Mouse (Mus musculus): ENCODE results near the gene Trim63. TPM values are rescaled to one million over a fixed set of nuclear protein-coding genes. Genes with fewer than 3 reads are reported as not detected.

Trim63 gene
- polyA plus RNA-seq, 1 experiment from 2014 or later: 0.39 TPM

DNA sequence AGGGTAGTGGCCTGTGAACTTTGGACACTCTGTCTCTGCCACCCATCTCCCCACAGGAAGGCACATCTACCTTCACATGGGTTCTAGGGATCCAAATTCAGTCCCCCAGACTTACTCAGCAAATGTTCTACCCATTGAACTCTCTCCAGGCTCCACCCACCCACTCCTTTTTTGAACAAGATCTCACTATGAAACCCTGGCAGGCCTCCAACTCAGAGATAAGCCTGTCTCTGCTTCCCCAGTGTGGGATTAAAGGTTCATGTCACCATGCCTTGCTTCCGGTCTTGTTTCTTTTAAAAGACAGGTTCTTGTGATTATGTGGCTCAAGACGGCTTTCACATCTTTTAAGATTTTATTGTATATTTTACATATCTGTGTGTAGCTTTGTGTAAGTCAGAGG lies 30.0 kb upstream of the Trim63 start:
- Histone ChIP-seq H3K4me2 (ENCODE audit: low read depth, low read length) (no peak overlapping the region), H3K4me1 (ENCODE audit: control insufficient read depth, insufficient read depth, low read length) (0 out of 2 replicates have a peak, but pooled peaks cover 2% of the 10 kb centered on the region), H3K9ac (replicated peaks; ENCODE audit: low read length) (no peak overlapping the region), H3K36me3 (replicated peaks; ENCODE audit: control insufficient read depth, insufficient read depth, low read depth, low read length) (peaks cover 6% of the 10 kb centered on the region; the same call in 1 of the 2 replicates), H3K9me3 (replicated peaks; ENCODE audit: control insufficient read depth, low read length) (no peaks in the 10 kb centered on the region), H3K27ac (replicated peaks; ENCODE audit: low read depth, low read length) (no peak overlapping the region), H3K27me3 (ENCODE audit: control insufficient read depth, insufficient read depth, low read length) (no peaks in the 10 kb centered on the region), H3K4me3 (ENCODE audit: low read depth, low read length) (no peak overlapping the region)
- 95% methylated on average over 2 of the region's 2 CpGs for WGBS
- no peak for DNase-seq (ENCODE audit: low spot score)
- no peak for ATAC-seq (replicated peaks; ENCODE audit: insufficient number of reproducible peaks, low FRiP score, low TSS enrichment, low read depth)

DNA sequence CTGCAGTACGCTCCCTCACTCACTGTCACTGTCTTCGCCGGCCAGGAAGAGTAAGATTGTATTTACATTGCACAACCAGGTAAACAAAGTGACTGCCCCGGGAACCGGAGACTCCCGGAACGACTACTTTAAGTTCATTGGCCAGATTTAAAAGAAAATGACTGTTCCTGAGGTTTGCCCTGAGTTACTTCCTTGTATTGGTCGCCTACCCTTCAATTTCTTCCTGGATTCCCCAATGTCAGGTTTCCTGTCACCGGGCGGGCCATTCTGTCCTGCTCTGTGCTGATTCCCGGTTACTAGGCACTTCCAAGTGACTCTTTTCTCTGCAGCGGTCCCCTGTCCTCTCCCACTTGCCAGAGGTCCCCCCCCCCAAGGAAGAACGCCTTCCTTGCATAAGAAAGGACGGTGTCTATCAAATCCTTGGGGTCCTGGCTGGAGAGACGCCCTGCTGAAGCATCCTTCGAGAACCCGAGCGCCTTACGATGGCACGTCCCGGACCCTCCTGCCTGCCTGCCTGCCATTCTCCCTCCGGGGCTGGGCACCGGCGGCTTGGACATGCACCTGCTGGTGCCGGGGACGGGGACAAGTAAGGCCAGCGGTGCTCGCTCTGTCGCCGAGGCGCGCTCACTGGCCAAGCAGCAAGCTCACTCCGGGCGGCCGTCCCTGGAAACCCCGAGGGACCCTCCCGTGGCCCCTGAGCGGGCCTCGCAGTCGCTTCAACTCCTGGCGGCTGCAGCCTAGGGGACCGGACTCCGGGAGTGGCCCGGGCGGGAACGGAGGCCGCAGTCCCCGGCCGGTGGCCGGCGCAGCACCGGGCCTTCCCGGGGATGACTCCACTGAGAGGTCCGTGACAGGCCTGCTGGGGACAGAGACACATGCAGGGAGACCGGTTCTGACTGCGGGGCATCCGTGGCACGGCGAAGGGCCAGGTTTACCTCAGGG lies 28.4 kb upstream of the Trim63 start:
- 3% methylated on average over 59 of the region's 59 CpGs for WGBS
- ATAC-seq (replicated peaks; ENCODE audit: insufficient number of reproducible peaks, low FRiP score, low TSS enrichment, low read depth) (peak; percentile 63), DNase-seq (ENCODE audit: low spot score) (no peak)
- Histone ChIP-seq H3K36me3 (replicated peaks; ENCODE audit: control insufficient read depth, insufficient read depth, low read depth, low read length) (peaks cover 6% of the 10 kb centered on the region; the same call in 1 of the 2 replicates), H3K4me3 (ENCODE audit: low read depth, low read length) (peak overlapping the region; percentile 98), H3K27me3 (ENCODE audit: control insufficient read depth, insufficient read depth, low read length) (no peaks in the 10 kb centered on the region), H3K27ac (replicated peaks; ENCODE audit: low read depth, low read length) (peak overlapping the region; percentile 100), H3K9me3 (replicated peaks; ENCODE audit: control insufficient read depth, low read length) (no peaks in the 10 kb centered on the region), H3K4me2 (ENCODE audit: low read depth, low read length) (peak overlapping the region; percentile 92), H3K4me1 (ENCODE audit: control insufficient read depth, insufficient read depth, low read length) (0 out of 2 replicates have a peak, but pooled peaks cover 2% of the 10 kb centered on the region), H3K9ac (replicated peaks; ENCODE audit: low read length) (peak overlapping the region; percentile 99)

DNA sequence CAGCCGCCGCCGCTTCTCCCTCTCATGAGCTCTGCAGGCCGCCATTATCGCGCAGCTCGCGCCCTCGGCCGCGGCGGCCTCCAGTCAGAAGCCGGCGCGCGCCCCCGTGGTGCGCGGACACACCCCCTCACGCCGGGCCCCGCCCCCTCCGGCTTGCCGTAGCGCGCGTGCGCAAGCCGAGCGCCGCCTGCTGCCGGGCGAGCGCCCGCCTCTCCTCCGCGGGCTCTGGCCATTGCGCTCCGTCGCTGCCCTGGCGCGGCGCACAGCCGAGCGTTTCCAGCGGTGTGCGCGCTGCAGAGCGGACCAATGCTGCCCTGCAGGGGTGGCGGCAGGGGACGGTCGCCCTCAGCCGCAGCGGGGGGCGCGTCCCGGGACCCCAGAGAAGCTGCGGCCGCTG lies 27.8 kb upstream of the Trim63 start:
- Histone ChIP-seq H3K36me3 (replicated peaks; ENCODE audit: control insufficient read depth, insufficient read depth, low read depth, low read length) (peaks cover 4% of the 10 kb centered on the region; the same call in 1 of the 2 replicates), H3K4me1 (ENCODE audit: control insufficient read depth, insufficient read depth, low read length) (0 out of 2 replicates have a peak, but pooled peaks cover 2% of the 10 kb centered on the region), H3K9me3 (replicated peaks; ENCODE audit: control insufficient read depth, low read length) (no peaks in the 10 kb centered on the region), H3K27me3 (ENCODE audit: control insufficient read depth, insufficient read depth, low read length) (no peaks in the 10 kb centered on the region), H3K27ac (replicated peaks; ENCODE audit: low read depth, low read length) (peak overlapping the region; percentile 100), H3K4me2 (ENCODE audit: low read depth, low read length) (peak overlapping the region; percentile 72), H3K4me3 (ENCODE audit: low read depth, low read length) (peak overlapping the region; percentile 98), H3K9ac (replicated peaks; ENCODE audit: low read length) (peak overlapping the region; percentile 99)
- peak; percentile 93 for ATAC-seq (replicated peaks; ENCODE audit: insufficient number of reproducible peaks, low FRiP score, low TSS enrichment, low read depth)
- peak; percentile 95 for DNase-seq (ENCODE audit: low spot score)
- WGBS: under 1% methylated on average over 53 of the region's 59 CpGs

DNA sequence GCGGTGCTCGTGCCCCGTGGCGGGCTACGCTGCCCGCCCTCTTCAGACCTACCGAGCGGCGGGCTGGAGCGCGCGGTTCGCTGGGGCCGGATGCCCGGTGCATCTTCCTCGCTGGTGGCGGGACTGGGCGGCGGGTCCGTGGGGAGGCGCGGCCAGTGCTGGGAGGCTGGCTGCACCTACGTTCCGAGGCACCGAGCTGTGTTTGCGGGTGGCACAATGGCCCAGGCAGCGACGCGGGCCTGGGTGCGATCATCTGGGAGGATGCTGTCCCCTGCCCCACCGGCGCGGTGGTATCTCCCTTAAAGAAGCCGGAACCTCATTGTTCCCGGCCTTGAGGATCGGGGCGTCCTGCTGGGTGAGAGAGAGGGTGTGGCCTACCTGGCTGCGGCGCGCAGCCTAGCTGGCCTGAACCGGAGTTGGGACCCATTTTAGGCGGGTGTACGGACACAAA lies 27.3 kb upstream of the Trim63 start, which contains the start of gene Pdik1l:
Pdik1l (minus strand) TSS at position 321 of the 451 bp plus-strand sequence.
- Histone ChIP-seq H3K4me2 (ENCODE audit: low read depth, low read length) (peak within 1 kb of the TSS; percentile 92), H3K4me3 (ENCODE audit: low read depth, low read length) (peak within 1 kb of the TSS; percentile 98), H3K9ac (replicated peaks; ENCODE audit: low read length) (peak within 1 kb of the TSS; percentile 99), H3K27ac (replicated peaks; ENCODE audit: low read depth, low read length) (peak within 1 kb of the TSS; percentile 100), H3K4me1 (ENCODE audit: control insufficient read depth, insufficient read depth, low read length) (0 out of 2 replicates have a peak, but pooled peaks cover 2% of the 10 kb centered on the region), H3K27me3 (ENCODE audit: control insufficient read depth, insufficient read depth, low read length) (no peaks in the 10 kb centered on the region), H3K9me3 (replicated peaks; ENCODE audit: control insufficient read depth, low read length) (no peaks in the 10 kb centered on the region), H3K36me3 (replicated peaks; ENCODE audit: control insufficient read depth, insufficient read depth, low read depth, low read length) (peaks cover 4% of the 10 kb centered on the region; the same call in 1 of the 2 replicates)
- DNase-seq (ENCODE audit: low spot score): peak; percentile 88
- WGBS: under 1% methylated on average over 43 of the region's 43 CpGs
- peak; percentile 54 for ATAC-seq (replicated peaks; ENCODE audit: insufficient number of reproducible peaks, low FRiP score, low TSS enrichment, low read depth)

DNA sequence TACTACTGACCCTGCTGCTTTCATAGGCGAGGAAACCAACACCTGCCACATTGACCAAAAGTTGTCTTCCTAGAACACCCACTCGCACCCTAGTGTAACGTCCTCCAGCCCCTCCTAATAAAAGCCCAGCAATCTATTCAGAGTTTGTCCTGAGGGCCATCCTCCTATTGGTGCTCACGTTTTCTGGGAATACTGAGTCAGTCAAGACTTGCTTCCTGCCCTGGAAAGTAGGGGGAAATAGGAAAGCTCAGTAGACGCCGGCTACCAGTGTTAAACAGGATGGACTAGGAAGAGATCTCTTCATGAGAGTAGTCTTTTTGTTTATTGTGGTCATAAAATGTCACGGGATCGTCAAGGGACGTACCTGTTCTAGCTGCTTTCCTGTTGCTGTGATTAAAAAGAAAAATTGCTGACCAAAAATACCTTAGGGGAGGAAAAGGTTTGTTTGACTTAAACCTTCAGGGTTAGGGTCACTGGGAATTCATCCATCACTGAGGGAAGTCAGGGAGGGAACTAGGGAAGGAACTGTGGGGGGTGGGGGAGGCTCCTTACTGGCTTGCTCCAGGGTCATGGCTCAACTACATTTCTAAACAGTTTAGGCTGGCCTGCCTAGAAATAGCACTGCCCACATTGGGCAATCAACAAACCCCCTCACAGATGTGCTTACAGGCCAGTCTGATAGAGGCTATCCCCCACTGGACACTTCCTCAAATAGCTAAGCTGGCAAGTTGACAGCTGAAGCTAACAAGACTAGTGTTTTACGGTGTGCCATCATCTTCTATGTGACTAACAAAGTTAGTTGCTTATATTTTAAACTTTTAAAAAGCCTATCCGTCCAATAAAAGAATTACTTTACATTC lies 26.3 kb upstream of the Trim63 start:
- Histone ChIP-seq H3K9me3 (replicated peaks; ENCODE audit: control insufficient read depth, low read length) (no peaks in the 10 kb centered on the region), H3K4me3 (ENCODE audit: low read depth, low read length) (peak overlapping the region; percentile 98), H3K27me3 (ENCODE audit: control insufficient read depth, insufficient read depth, low read length) (no peaks in the 10 kb centered on the region), H3K36me3 (replicated peaks; ENCODE audit: control insufficient read depth, insufficient read depth, low read depth, low read length) (peaks cover 3% of the 10 kb centered on the region; the same call in 1 of the 2 replicates), H3K9ac (replicated peaks; ENCODE audit: low read length) (peak overlapping the region; percentile 99), H3K4me1 (ENCODE audit: control insufficient read depth, insufficient read depth, low read length) (0 out of 2 replicates have a peak, but pooled peaks cover 2% of the 10 kb centered on the region), H3K4me2 (ENCODE audit: low read depth, low read length) (peak overlapping the region; percentile 72), H3K27ac (replicated peaks; ENCODE audit: low read depth, low read length) (peak overlapping the region; percentile 100; the same call in 1 of the 2 replicates)
- DNase-seq (ENCODE audit: low spot score): no peak
- 42% methylated on average over 11 of the region's 11 CpGs for WGBS
- no peak for ATAC-seq (replicated peaks; ENCODE audit: insufficient number of reproducible peaks, low FRiP score, low TSS enrichment, low read depth)

DNA sequence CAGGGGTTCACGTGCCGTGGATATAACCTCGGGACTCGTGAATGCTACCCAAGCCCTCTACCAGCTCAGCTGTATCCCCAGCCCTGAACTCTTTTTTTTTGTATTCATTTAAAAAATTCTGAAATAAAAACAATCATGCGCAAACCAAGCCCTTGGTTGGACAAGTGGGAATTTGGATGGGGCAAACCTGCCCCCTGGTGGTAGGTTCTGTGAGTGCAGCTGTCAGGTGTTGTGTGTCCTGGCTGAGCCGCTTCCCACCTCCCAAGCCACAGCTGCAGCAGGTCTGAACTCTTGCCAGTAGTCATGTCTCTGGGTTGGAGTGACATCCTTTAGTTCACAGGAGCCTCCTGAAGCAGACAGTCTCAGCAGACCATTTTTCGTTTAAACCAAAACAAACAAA lies 22.9 kb upstream of the Trim63 start:
- Histone ChIP-seq H3K4me1 (ENCODE audit: control insufficient read depth, insufficient read depth, low read length) (no peaks in the 10 kb centered on the region), H3K27me3 (ENCODE audit: control insufficient read depth, insufficient read depth, low read length) (no peaks in the 10 kb centered on the region), H3K36me3 (replicated peaks; ENCODE audit: control insufficient read depth, insufficient read depth, low read depth, low read length) (no peaks in the 10 kb centered on the region), H3K4me3 (ENCODE audit: low read depth, low read length) (no peak overlapping the region), H3K4me2 (ENCODE audit: low read depth, low read length) (no peak overlapping the region), H3K27ac (replicated peaks; ENCODE audit: low read depth, low read length) (no peak overlapping the region), H3K9me3 (replicated peaks; ENCODE audit: control insufficient read depth, low read length) (no peaks in the 10 kb centered on the region), H3K9ac (replicated peaks; ENCODE audit: low read length) (no peak overlapping the region)
- 20% methylated on average over 7 of the region's 7 CpGs for WGBS
- DNase-seq (ENCODE audit: low spot score) (peak; percentile 89), ATAC-seq (replicated peaks; ENCODE audit: insufficient number of reproducible peaks, low FRiP score, low TSS enrichment, low read depth) (no peak)

DNA sequence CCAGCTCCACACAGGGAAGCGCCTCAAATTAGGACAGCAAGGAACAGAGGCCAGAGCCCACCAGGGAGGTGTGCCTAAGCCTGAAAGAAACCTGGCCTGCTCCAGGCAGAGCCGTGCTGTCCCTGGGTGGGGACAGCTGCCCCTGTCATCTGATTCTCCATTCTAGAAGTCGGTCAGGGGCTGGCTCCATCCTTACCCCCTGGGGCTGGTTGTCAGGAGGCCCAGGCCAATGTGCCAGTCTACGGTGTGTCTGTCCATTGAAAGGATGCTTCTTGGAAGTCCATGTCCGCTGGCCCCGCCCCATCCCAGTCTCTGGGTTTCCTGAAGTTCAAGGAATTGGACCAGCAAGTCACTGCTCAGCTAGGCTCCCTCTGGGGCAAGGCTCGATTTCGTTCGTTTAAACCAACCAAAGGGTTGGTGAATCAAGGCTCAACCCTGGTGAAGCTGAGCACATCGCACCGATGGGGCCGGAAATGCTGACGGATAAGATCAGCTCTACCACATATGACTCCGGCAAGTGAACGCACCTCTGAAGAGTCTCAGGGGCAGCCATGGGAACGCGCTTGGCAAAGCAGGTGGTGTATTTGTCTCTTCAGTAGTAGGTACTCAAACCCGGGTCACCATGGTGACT lies 21.7 kb upstream of the Trim63 start:
- no peaks in the 10 kb centered on the region for H3K27me3 ChIP-seq (ENCODE audit: control insufficient read depth, insufficient read depth, low read length)
- H3K27ac ChIP-seq (replicated peaks; ENCODE audit: low read depth, low read length): no peak overlapping the region
- no peaks in the 10 kb centered on the region for H3K4me1 ChIP-seq (ENCODE audit: control insufficient read depth, insufficient read depth, low read length)
- no peaks in the 10 kb centered on the region for H3K9me3 ChIP-seq (replicated peaks; ENCODE audit: control insufficient read depth, low read length)
- ATAC-seq (replicated peaks; ENCODE audit: insufficient number of reproducible peaks, low FRiP score, low TSS enrichment, low read depth) (no peak), DNase-seq (ENCODE audit: low spot score) (no peak)
- H3K4me3 ChIP-seq (ENCODE audit: low read depth, low read length): no peak overlapping the region
- no peaks in the 10 kb centered on the region for H3K36me3 ChIP-seq (replicated peaks; ENCODE audit: control insufficient read depth, insufficient read depth, low read depth, low read length)
- H3K4me2 ChIP-seq (ENCODE audit: low read depth, low read length): no peak overlapping the region
- H3K9ac ChIP-seq (replicated peaks; ENCODE audit: low read length): no peak overlapping the region
- 71% methylated on average over 18 of the region's 18 CpGs for WGBS
